Mouse (Mus musculus): ENCODE results near the gene Auts2.

The Auts2 gene

GRCm38 (mm10) chr5:131849644-131850043, 693.5 kb downstream of the Auts2 start:
- no peak for DNase-seq (ENCODE audit: low read depth in 2 of 2, low spot score in 2 of 2)

GRCm38 (mm10) chr5:131844519-131844800, 698.7 kb downstream of the Auts2 start:
- no peak for DNase-seq (ENCODE audit: low read depth in 2 of 2, low spot score in 2 of 2)

GRCm38 (mm10) chr5:131843766-131844518, 699.2 kb downstream of the Auts2 start:
- no peak for DNase-seq (ENCODE audit: low read depth in 2 of 2, low spot score in 2 of 2)

- no peak for DNase-seq (ENCODE audit: low read depth in 2 of 2, low spot score in 2 of 2)
These were observed 703.4 kb downstream of the Auts2 start for GRCm38 (mm10) chr5:131839657-131840315.

- no peak for DNase-seq (ENCODE audit: low read depth in 2 of 2, low spot score in 2 of 2)
These were observed 704.1 kb downstream of the Auts2 start for GRCm38 (mm10) chr5:131839023-131839422.

GRCm38 (mm10) chr5:131838064-131838463, 705.1 kb downstream of the Auts2 start:
- DNase-seq (ENCODE audit: low read depth in 2 of 2, low spot score in 2 of 2) = no peak

GRCm38 (mm10) chr5:131836014-131836735, 707.0 kb downstream of the Auts2 start:
- no peak for DNase-seq (ENCODE audit: low read depth in 2 of 2, low spot score in 2 of 2)

GRCm38 (mm10) chr5:131832891-131833876, 710.0 kb downstream of the Auts2 start:
- no peak for DNase-seq (ENCODE audit: low read depth in 2 of 2, low spot score in 2 of 2)

GRCm38 (mm10) chr5:131830111-131830510, 713.0 kb downstream of the Auts2 start:
- DNase-seq (ENCODE audit: low read depth in 2 of 2, low spot score in 2 of 2) = no peak

- no peak for DNase-seq (ENCODE audit: low read depth in 2 of 2, low spot score in 2 of 2)
These were observed 713.9 kb downstream of the Auts2 start for GRCm38 (mm10) chr5:131829248-131829647.

- no peak for DNase-seq (ENCODE audit: low read depth in 2 of 2, low spot score in 2 of 2)
These were observed 714.5 kb downstream of the Auts2 start for GRCm38 (mm10) chr5:131828607-131829006.

- no peak for DNase-seq (ENCODE audit: low read depth in 2 of 2, low spot score in 2 of 2)
These were observed 716.5 kb downstream of the Auts2 start for GRCm38 (mm10) chr5:131826362-131827261.

GRCm38 (mm10) chr5:131825421-131825820, 717.7 kb downstream of the Auts2 start:
- no peak for DNase-seq (ENCODE audit: low read depth in 2 of 2, low spot score in 2 of 2)

- no peak for DNase-seq (ENCODE audit: low read depth in 2 of 2, low spot score in 2 of 2)
These were observed 718.8 kb downstream of the Auts2 start for GRCm38 (mm10) chr5:131824197-131824991.

GRCm38 (mm10) chr5:131821461-131821860, 721.7 kb downstream of the Auts2 start:
- DNase-seq (ENCODE audit: low read depth in 2 of 2, low spot score in 2 of 2) = no peak

GRCm38 (mm10) chr5:131819251-131819691, 723.9 kb downstream of the Auts2 start:
- DNase-seq (ENCODE audit: low read depth in 2 of 2, low spot score in 2 of 2) = no peak

GRCm38 (mm10) chr5:131815498-131815897, 727.6 kb downstream of the Auts2 start:
- DNase-seq (ENCODE audit: low read depth in 2 of 2, low spot score in 2 of 2) = no peak

GRCm38 (mm10) chr5:131814503-131815003, 728.6 kb downstream of the Auts2 start:
- no peak for DNase-seq (ENCODE audit: low read depth in 2 of 2, low spot score in 2 of 2)

- DNase-seq (ENCODE audit: low read depth in 2 of 2, low spot score in 2 of 2) = no peak
These were observed 729.1 kb downstream of the Auts2 start for GRCm38 (mm10) chr5:131813952-131814502.

All from CD8-positive naive resting alpha-beta T cell, adult 2 months (primary cell).